Mouse (Mus musculus): ENCODE measurements around the gene Igsf21.

Igsf21 gene

GRCm38 (mm10) chr4:140246180-140247005, at the start of gene Igsf21:
Igsf21 (minus strand) TSS chr4:140246784.
- DNase-seq (ENCODE audit: extremely low read depth, low read depth): no peak

GRCm38 (mm10) chr4:140285726-140286316, 39.2 kb upstream of the Igsf21 start:
- no peak for DNase-seq (ENCODE audit: extremely low read depth, low read depth)

GRCm38 (mm10) chr4:140283398-140283797, 36.8 kb upstream of the Igsf21 start:
- DNase-seq (ENCODE audit: extremely low read depth, low read depth): no peak

- DNase-seq (ENCODE audit: extremely low read depth, low read depth): no peak
Measured at GRCm38 (mm10) chr4:140278269-140278668, 31.7 kb upstream of the Igsf21 start.

GRCm38 (mm10) chr4:140271913-140272312, 25.3 kb upstream of the Igsf21 start:
- DNase-seq (ENCODE audit: extremely low read depth, low read depth): no peak

- no peak for DNase-seq (ENCODE audit: extremely low read depth, low read depth)
Measured at GRCm38 (mm10) chr4:140270451-140270850, 23.9 kb upstream of the Igsf21 start.

- DNase-seq (ENCODE audit: extremely low read depth, low read depth): no peak
Measured at GRCm38 (mm10) chr4:140269184-140269840, 22.7 kb upstream of the Igsf21 start.

- DNase-seq (ENCODE audit: extremely low read depth, low read depth): no peak
Measured at GRCm38 (mm10) chr4:140267835-140268234, 21.3 kb upstream of the Igsf21 start.

GRCm38 (mm10) chr4:140267086-140267485, 20.5 kb upstream of the Igsf21 start:
- no peak for DNase-seq (ENCODE audit: extremely low read depth, low read depth)

GRCm38 (mm10) chr4:140258968-140259367, 12.4 kb upstream of the Igsf21 start:
- no peak for DNase-seq (ENCODE audit: extremely low read depth, low read depth)

GRCm38 (mm10) chr4:140252369-140252768, 5.8 kb upstream of the Igsf21 start:
- DNase-seq (ENCODE audit: extremely low read depth, low read depth): no peak

GRCm38 (mm10) chr4:140249011-140249744, 2.6 kb upstream of the Igsf21 start:
- no peak for DNase-seq (ENCODE audit: extremely low read depth, low read depth)

- no peak for DNase-seq (ENCODE audit: extremely low read depth, low read depth)
Measured at GRCm38 (mm10) chr4:140248396-140248795, 1.8 kb upstream of the Igsf21 start.

- DNase-seq (ENCODE audit: extremely low read depth, low read depth): no peak
Measured at GRCm38 (mm10) chr4:140247006-140248003, 721 bp upstream of the Igsf21 start.

- DNase-seq (ENCODE audit: extremely low read depth, low read depth): no peak
Measured at GRCm38 (mm10) chr4:140245286-140246179, 1.1 kb downstream of the Igsf21 start.

GRCm38 (mm10) chr4:140244835-140245234, 1.7 kb downstream of the Igsf21 start:
- DNase-seq (ENCODE audit: extremely low read depth, low read depth): no peak

- DNase-seq (ENCODE audit: extremely low read depth, low read depth): no peak
Measured at GRCm38 (mm10) chr4:140244161-140244813, 2.3 kb downstream of the Igsf21 start.

GRCm38 (mm10) chr4:140243231-140243630, 3.4 kb downstream of the Igsf21 start:
- DNase-seq (ENCODE audit: extremely low read depth, low read depth): no peak

- no peak for DNase-seq (ENCODE audit: extremely low read depth, low read depth)
Measured at GRCm38 (mm10) chr4:140242291-140242690, 4.3 kb downstream of the Igsf21 start.
